Mouse (Mus musculus) brain, embryonic 18.5 days (tissue): ENCODE measurements at regions not wholly inside any gene's neighbourhood (a gene's known extent, or its start where the extent isn't known, plus 50 kb on each side); places are given as distances from the start of the nearest gene placed in this dataset.
A peak's percentile ranks its signal among the peaks of the same experiment; 100 is the strongest.
"Not testable (repeated sequence)": the region's sequence is repeated elsewhere in the genome, so short reads cannot be mapped to it uniquely, and the experiment has no call there.

Experiments
- DNase-seq: peaks from one replicate; pipeline ENCODE4 v3.0.0-alpha.2; 2012; ENCODE audit warnings: low read depth, low spot score

GRCm38 (mm10) chr14:37571971-37572370 is 436.9 kb upstream of the Ghitm start:
- no peak for DNase-seq

- no peak for DNase-seq
Observed at GRCm38 (mm10) chr14:37558258-37558657, 423.2 kb upstream of the Ghitm start.

GRCm38 (mm10) chr14:37523616-37524015 is 388.5 kb upstream of the Ghitm start:
- DNase-seq = no peak

- DNase-seq = not testable (repeated sequence)
Observed at GRCm38 (mm10) chr14:37520631-37521030, 385.6 kb upstream of the Ghitm start.

GRCm38 (mm10) chr14:37505314-37505713 is 370.2 kb upstream of the Ghitm start:
- no peak for DNase-seq

GRCm38 (mm10) chr14:37490711-37491110 is 355.6 kb upstream of the Ghitm start:
- no peak for DNase-seq

- DNase-seq = no peak
Observed at GRCm38 (mm10) chr14:37485292-37485691, 350.2 kb upstream of the Ghitm start.

- no peak for DNase-seq
Observed at GRCm38 (mm10) chr14:37477599-37477998, 342.5 kb upstream of the Ghitm start.

GRCm38 (mm10) chr14:37468711-37469110 is 333.6 kb upstream of the Ghitm start:
- no peak for DNase-seq

- no peak for DNase-seq
Observed at GRCm38 (mm10) chr14:37440874-37441273, 305.8 kb upstream of the Ghitm start.

GRCm38 (mm10) chr14:37430656-37431055 is 295.6 kb upstream of the Ghitm start:
- no peak for DNase-seq

GRCm38 (mm10) chr14:37425506-37425905 is 290.4 kb upstream of the Ghitm start:
- no peak for DNase-seq

GRCm38 (mm10) chr14:37421566-37421965 is 286.5 kb upstream of the Ghitm start:
- DNase-seq = no peak

- not testable (repeated sequence) for DNase-seq
Observed at GRCm38 (mm10) chr14:37412583-37412982, 277.5 kb upstream of the Ghitm start.

- DNase-seq = no peak
Observed at GRCm38 (mm10) chr14:37371972-37372371, 236.9 kb upstream of the Ghitm start.

GRCm38 (mm10) chr14:37361896-37362295 is 226.8 kb upstream of the Ghitm start:
- DNase-seq = no peak

GRCm38 (mm10) chr14:37355968-37356704 is 221.1 kb upstream of the Ghitm start:
- peak; percentile 52 for DNase-seq

GRCm38 (mm10) chr14:37323392-37323791 is 188.3 kb upstream of the Ghitm start:
- DNase-seq = no peak

GRCm38 (mm10) chr14:37315239-37315895 is 180.3 kb upstream of the Ghitm start:
- no peak for DNase-seq

GRCm38 (mm10) chr14:37313906-37314305 is 178.8 kb upstream of the Ghitm start:
- no peak for DNase-seq

GRCm38 (mm10) chr14:37312887-37313286 is 177.8 kb upstream of the Ghitm start:
- DNase-seq = no peak

GRCm38 (mm10) chr14:37306622-37307274 is 171.7 kb upstream of the Ghitm start:
- DNase-seq = no peak

GRCm38 (mm10) chr14:37298631-37299030 is 163.6 kb upstream of the Ghitm start:
- DNase-seq = no peak
